Comparison of ENCODE assay signal across 1 mouse cellular context in genomic region chr7:16875326-16875725, GRCm38 (mm10).
A peak's percentile ranks its signal among the peaks of the same experiment; 100 is the strongest.
TF ChIP-seq lines count a peak whose summit lies in the region.

No protein-coding gene starts in this region.

TF ChIP-seq in CH12.LX, 34 proteins besides CTCF, POLR2A, EP300 and RAD21 (continued from another document):
- peak; percentile 45; the same call in 1 of the 2 replicates for TF ChIP-seq NELFE (IDR thresholded peaks at IDR 0.05; ENCODE audit: low read depth, low read length)
- TF ChIP-seq GABPA (IDR thresholded peaks at IDR 0.05; ENCODE audit: insufficient replicate concordance, low read depth, low read length): no peak
- no peak for TF ChIP-seq MEF2A (IDR thresholded peaks at IDR 0.05; ENCODE audit: borderline replicate concordance, low read depth, low read length)
- no peak for TF ChIP-seq UBTF (IDR thresholded peaks at IDR 0.05; ENCODE audit: low read depth, low read length)
- TF ChIP-seq USF1 (IDR thresholded peaks at IDR 0.05; ENCODE audit: low read depth, low read length): no peak
- no peak for TF ChIP-seq ZNF384 (IDR thresholded peaks at IDR 0.05; ENCODE audit: low read depth, low read length)
- no peak for TF ChIP-seq JUN (IDR thresholded peaks at IDR 0.05; ENCODE audit: insufficient read depth, low read depth, low read length)
- TF ChIP-seq ZC3H11A (IDR thresholded peaks at IDR 0.05; ENCODE audit: low read depth, low read length): no peak
- no peak for TF ChIP-seq IRF4 (IDR thresholded peaks at IDR 0.05; ENCODE audit: low read depth, low read length)
- no peak for TF ChIP-seq HCFC1 (IDR thresholded peaks at IDR 0.05; ENCODE audit: low read depth, low read length)
- TF ChIP-seq MAZ (IDR thresholded peaks at IDR 0.05; ENCODE audit: low read depth, low read length): 0 out of 2 replicates have a peak, but pooled peaks have one; percentile 10
- no peak for TF ChIP-seq JUND (conservative IDR thresholded peaks at IDR 0.05; ENCODE audit: low read depth, low read length)
- TF ChIP-seq ETS1 (conservative IDR thresholded peaks at IDR 0.05; ENCODE audit: low read depth, low read length): no peak
- TF ChIP-seq POLR2AphosphoS2 (IDR thresholded peaks at IDR 0.05; ENCODE audit: low read depth, low read length): no peak
- no peak for TF ChIP-seq RCOR1 (conservative IDR thresholded peaks at IDR 0.05; ENCODE audit: low read depth, low read length)
- no peak for TF ChIP-seq CHD1 (IDR thresholded peaks at IDR 0.05; ENCODE audit: low read depth, low read length)
- TF ChIP-seq SIN3A (IDR thresholded peaks at IDR 0.05; ENCODE audit: low read length): no peak; the same call in none of the 2 replicates
- no peak for TF ChIP-seq NRF1 (IDR thresholded peaks at IDR 0.05; ENCODE audit: low read depth, low read length)
- no peak for TF ChIP-seq E2F4 (IDR thresholded peaks at IDR 0.05; ENCODE audit: insufficient replicate concordance, low read depth, low read length)
- TF ChIP-seq SMC3 (IDR thresholded peaks at IDR 0.05; ENCODE audit: low read depth, low read length): no peak
- no peak for TF ChIP-seq ZMIZ1 (IDR thresholded peaks at IDR 0.05; ENCODE audit: low read depth, low read length)
- TF ChIP-seq MAX (IDR thresholded peaks at IDR 0.05; ENCODE audit: low read length): no peak; the same call in 1 of the 2 replicates
- no peak for TF ChIP-seq MAFK (IDR thresholded peaks at IDR 0.05; ENCODE audit: insufficient replicate concordance, low read length)
- TF ChIP-seq KAT2A (IDR thresholded peaks at IDR 0.05; ENCODE audit: insufficient replicate concordance, low read length): 0 out of 2 replicates have a peak, but pooled peaks have one; percentile 6
TF ChIP-seq in CH12.LX: peak in this region for 3.
